Mouse (Mus musculus) midbrain, embryonic 14.5 days (tissue): Measurements from ENCODE around the gene Pan2. TPM values are rescaled to one million over a fixed set of nuclear protein-coding genes. Genes with fewer than 3 reads are reported as not detected.
"Not testable (repeated sequence)": the region's sequence is repeated elsewhere in the genome, so short reads cannot be mapped to it uniquely, and the experiment has no call there.

Source experiments
- ATAC-seq: fragments of 200-750 bp; cut with Nextera tagmentation; 2 replicates; pipeline ENCODE4 v1.8.0; 2017; ENCODE audit warnings: moderate number of reproducible peaks, moderate library complexity; ENCODE audit not compliant: low FRiP score, low TSS enrichment
- DNase-seq: peaks from one replicate; pipeline ENCODE4 v3.0.0-alpha.2; 2015
- H3K27ac ChIP-seq: fragments of 300-500 bp; sonication (generic); replicated peaks from 2 replicates; pipeline ENCODE4 v1.5.1; 2014; ENCODE audit warnings: mild to moderate bottlenecking, low read depth, low read length, moderate library complexity
- H3K27me3 ChIP-seq: fragments of 300-500 bp; sonication (generic); 2 replicates; pipeline ENCODE4 v1.6.1; 2014; ENCODE audit warnings: low read length, control low read depth, mixed read lengths; ENCODE audit not compliant: control insufficient read depth, insufficient read depth
- H3K36me3 ChIP-seq: fragments of 300-500 bp; sonication (generic); 2 replicates; pipeline ENCODE4 v1.6.1; 2014; ENCODE audit warnings: low read length, control low read depth; ENCODE audit not compliant: control insufficient read depth, insufficient read depth
- H3K4me1 ChIP-seq: fragments of 300-500 bp; sonication (generic); 2 replicates; pipeline ENCODE4 v1.6.1; 2014; ENCODE audit warnings: mild to moderate bottlenecking, antibody characterized with exemption, low read length, control low read depth; ENCODE audit not compliant: control insufficient read depth, insufficient read depth
- H3K4me2 ChIP-seq: fragments of 300-500 bp; sonication (generic); 2 replicates; pipeline ENCODE4 v1.6.1; 2014; ENCODE audit warnings: mild to moderate bottlenecking, low read length, moderate library complexity
- H3K4me3 ChIP-seq: fragments of 300-500 bp; sonication (generic); replicated peaks from 2 replicates; pipeline ENCODE4 v1.5.1; 2014; ENCODE audit warnings: low read depth, low read length
- H3K9ac ChIP-seq: fragments of 300-500 bp; sonication (generic); replicated peaks from 2 replicates; pipeline ENCODE4 v1.6.1; 2014; ENCODE audit warnings: mild to moderate bottlenecking, low read length, moderate library complexity
- H3K9me3 ChIP-seq: fragments of 300-500 bp; sonication (generic); 2 replicates; pipeline ENCODE4 v1.6.1; 2016; ENCODE audit warnings: low read length, control low read depth, mixed read lengths; ENCODE audit not compliant: control insufficient read depth
- WGBS: fragments of 180-500 bp; shearing (Covaris S2); extraction: QIAGEN DNeasy Blood & Tissue Kit; methylation state at CpG from one replicate; pipeline ENCODE4 v1.1.7; 2014; 5-methylcytosine and 5-hydroxymethylcytosine counted together
- polyA plus RNA-seq: library from polyadenylated mRNA; unstranded; fragments of >200 nt; fragmentation: Nextera tagmentation; extraction: Ambion mirVana; gene quantifications from 2 replicates; pipeline ENCODE4 v1.2.1, GENCODE M21; 2014

Gene Pan2
- polyA plus RNA-seq, 1 experiment from 2014 or later: 23.0 TPM

DNA sequence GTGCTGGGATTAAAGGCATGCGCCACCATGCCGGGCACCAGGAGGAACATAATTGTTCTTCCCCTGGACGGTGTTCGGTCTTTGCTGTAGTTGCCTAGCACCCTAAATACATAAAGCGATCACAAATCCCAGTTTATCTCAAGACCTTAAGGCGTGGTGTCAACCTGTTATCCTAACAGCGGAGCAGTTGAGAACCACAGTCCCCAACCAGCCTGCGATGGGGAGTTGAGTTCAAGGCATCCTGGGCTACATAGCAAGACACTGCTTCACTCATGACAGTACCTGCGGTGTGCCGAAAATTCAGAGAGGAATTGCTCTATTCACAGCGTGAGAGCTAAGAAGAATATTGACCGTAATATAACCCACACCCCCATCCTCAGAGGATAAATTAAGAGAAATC is 18.5 kb downstream of the Pan2 start:
- WGBS: 62% methylated on average over 12 of the region's 12 CpGs
- Histone ChIP-seq H3K9me3 (no peaks in the 10 kb centered on the region), H3K9ac (peak overlapping the region; percentile 93; the same call in 1 of the 2 replicates), H3K27me3 (no peaks in the 10 kb centered on the region), H3K36me3 (peaks cover 55% of the 10 kb centered on the region), H3K27ac (peak overlapping the region; percentile 61; the same call in 1 of the 2 replicates), H3K4me1 (peaks cover 17% of the 10 kb centered on the region), H3K4me3 (peak overlapping the region; percentile 87), H3K4me2 (peak overlapping the region; percentile 92)
- ATAC-seq (no peak), DNase-seq (no peak)

DNA sequence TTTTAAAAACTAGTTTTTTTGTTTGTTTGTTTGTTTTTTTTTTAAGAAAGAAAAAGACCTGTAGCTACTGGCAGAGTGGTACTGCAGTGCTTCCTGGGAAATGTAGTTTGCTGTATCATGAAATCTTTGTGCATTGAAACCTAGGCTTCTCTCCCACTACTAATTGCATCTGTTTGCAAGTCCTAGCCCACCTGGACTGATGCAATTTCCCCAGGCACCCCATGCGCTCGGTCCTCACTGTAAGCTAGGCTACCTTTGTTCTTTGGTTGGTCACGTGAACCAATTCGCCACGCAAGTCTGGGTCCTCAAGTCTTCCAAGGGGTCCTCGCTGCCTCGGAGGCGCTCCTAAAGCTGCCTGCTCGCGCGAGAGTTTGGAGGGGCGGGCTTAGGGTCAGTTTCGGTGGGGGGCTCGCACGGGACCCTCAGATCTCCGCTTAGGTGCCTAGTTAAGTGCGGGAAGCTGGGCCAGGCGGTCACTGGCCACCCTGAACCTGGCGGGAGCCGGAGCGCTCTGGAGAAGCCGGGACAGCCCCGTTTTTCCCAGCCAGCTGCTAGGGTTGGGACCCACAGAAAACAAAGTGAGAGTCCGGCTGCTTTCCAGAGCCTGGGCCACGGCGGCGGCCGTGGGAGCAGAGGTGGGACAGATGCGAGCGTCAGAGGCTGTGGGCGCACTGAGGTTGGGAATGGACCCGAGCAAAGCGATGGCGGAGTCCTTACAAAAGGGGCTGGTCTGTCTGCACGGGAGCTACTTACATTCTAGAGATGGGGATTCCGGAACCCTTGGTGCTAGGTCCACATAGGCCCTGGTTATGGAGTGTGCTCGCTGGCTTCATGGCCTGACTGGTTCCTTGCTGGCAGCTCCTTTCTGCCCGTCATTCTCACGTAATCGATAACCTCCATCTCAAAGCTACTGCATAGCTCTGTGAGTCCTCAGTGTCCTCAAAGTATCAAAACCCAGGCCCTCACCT is 19.3 kb downstream of the Pan2 start, which contains the start of gene Cnpy2:
Gene Cnpy2 (plus strand): TSS at position 319 of the 968 bp plus-strand sequence.
- Histone ChIP-seq H3K4me2 (peak within 1 kb of the TSS; percentile 92), H3K4me3 (peak within 1 kb of the TSS; percentile 87), H3K36me3 (peaks cover 55% of the 10 kb centered on the region), H3K9ac (peak within 1 kb of the TSS; percentile 93), H3K27me3 (no peaks in the 10 kb centered on the region), H3K4me1 (peaks cover 17% of the 10 kb centered on the region), H3K27ac (peak within 1 kb of the TSS; percentile 92), H3K9me3 (no peaks in the 10 kb centered on the region)
- WGBS: under 1% methylated on average over 40 of the region's 40 CpGs
- ATAC-seq: peak; percentile 96
- DNase-seq: peak; percentile 96

DNA sequence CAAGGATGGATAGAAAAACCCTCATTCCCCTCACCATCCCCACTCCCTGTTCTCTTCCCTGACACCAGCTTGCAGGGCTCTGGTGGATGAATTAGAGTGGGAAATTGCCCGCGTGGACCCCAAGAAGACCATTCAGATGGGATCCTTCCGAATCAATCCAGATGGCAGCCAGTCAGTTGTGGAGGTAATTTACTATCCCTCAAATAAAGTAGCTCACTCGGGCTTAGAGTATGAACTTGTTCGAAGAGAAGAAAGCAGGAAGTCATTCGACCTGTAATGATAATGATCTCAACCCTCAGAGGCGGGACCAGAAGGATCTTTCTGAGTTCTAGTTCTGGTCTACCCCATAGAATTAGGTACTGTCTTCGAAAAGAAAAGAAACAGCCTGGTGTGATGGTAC is 20.4 kb downstream of the Pan2 start:
- Histone ChIP-seq H3K27ac (peak overlapping the region; percentile 92; the same call in 1 of the 2 replicates), H3K9me3 (no peaks in the 10 kb centered on the region), H3K4me3 (peak overlapping the region; percentile 87), H3K9ac (peak overlapping the region; percentile 93), H3K27me3 (no peaks in the 10 kb centered on the region), H3K36me3 (peaks cover 53% of the 10 kb centered on the region), H3K4me2 (peak overlapping the region; percentile 92), H3K4me1 (peaks cover 17% of the 10 kb centered on the region)
- DNase-seq (no peak), ATAC-seq (no peak)
- 92% methylated on average over 8 of the region's 8 CpGs for WGBS

DNA sequence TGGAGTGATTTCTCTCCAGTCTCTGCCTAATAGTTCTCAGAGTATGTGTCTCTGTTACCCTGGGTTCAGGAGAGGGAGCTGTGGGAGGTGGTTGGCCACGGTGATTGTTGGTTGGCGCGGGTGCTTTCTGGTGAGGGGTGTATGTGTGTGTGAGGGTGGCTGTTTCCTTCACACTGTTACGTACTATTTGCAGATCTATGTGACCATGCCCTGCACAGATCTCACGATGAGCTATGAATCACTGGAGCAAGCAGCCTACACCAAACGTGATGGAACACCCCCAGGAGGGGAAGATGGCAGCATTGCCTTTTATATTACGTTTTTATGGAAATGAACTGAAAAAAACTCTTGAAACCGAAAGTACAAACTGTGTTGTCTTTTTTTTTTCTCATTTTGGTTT is 23.7 kb downstream of the Pan2 start:
- H3K4me2 ChIP-seq: no peak overlapping the region
- 98% methylated on average over 8 of the region's 8 CpGs for WGBS

DNA sequence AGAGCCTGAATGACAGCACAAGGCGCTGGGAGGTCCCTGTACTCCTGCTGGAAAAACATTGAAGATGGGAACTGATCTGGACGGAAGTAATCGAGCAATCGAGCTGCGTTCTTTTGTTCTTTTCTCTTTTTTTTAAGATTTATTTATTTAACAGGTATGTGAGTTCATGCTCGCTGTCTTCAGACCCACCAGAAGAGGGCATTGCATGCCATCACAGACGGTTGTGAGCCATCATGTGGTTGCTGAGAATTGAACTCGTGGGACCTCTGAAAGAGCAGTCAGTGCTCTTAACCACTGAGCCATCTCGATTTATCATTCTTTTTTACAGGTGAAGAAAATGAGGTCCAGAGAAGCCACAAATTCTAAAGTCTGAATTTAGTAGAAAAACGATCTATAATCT is 24.5 kb downstream of the Pan2 start:
- ATAC-seq (no peak), DNase-seq (no peak)
- no peak overlapping the region for H3K4me3 ChIP-seq
- H3K9ac ChIP-seq: no peak overlapping the region
- peaks cover 12% of the 10 kb centered on the region for H3K4me1 ChIP-seq
- H3K4me2 ChIP-seq: no peak overlapping the region
- no peaks in the 10 kb centered on the region for H3K27me3 ChIP-seq
- H3K36me3 ChIP-seq: peaks cover 40% of the 10 kb centered on the region
- WGBS: 93% methylated on average over 10 of the region's 10 CpGs
- no peak overlapping the region for H3K27ac ChIP-seq
- H3K9me3 ChIP-seq: no peaks in the 10 kb centered on the region

More for the DNA sequence above, 23.7 kb downstream of the Pan2 start:
- ATAC-seq: no peak
- Histone ChIP-seq H3K27ac (no peak overlapping the region), H3K4me1 (peaks cover 12% of the 10 kb centered on the region), H3K36me3 (peaks cover 40% of the 10 kb centered on the region), H3K9me3 (no peaks in the 10 kb centered on the region), H3K27me3 (no peaks in the 10 kb centered on the region), H3K4me3 (no peak overlapping the region), H3K9ac (no peak overlapping the region)
- no peak for DNase-seq

DNA sequence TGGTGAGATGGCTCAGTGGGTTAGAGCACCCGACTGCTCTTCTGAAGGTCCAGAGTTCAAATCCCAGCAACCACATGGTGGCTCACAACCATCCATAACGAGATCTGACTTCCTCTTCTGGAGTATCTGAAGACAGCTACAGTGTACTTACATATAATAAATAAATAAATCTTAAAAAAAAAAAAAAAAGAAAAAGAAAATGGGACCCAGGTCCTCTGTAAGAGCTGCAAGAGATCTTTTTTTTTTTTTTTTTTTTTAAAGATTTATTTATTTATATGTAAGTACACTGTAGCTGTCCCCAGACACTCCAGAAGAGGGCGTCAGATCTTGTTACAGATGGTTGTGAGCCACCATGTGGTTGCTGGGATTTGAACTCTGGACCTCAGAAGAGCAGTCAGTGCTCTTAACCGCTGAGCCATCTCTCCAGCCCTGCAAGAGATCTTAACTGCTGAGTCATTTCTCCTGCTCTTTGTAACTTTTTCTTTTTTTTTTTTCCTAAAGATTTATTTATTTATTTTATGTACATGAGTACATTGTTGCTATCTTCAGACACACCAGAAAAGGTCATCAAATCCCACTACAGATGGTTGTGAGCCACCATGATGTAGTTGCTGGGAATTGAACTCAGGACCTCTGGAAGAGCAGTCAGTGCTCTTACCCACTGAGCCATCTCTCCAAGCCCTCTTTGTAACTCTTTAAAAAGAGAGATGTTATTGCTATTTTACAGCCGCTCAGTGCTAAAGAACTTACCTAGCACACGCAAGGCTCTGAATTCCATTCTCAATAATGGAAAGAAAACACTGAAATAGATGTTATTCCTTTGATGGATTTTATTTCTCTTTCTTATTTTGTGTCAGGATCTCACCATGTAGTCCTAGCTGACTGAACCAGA is 29.5 kb downstream of the Pan2 start:
- DNase-seq, H3K27me3 ChIP-seq, H3K27ac ChIP-seq, H3K9me3 ChIP-seq, H3K4me1 ChIP-seq, H3K9ac ChIP-seq, H3K4me3 ChIP-seq, H3K4me2 ChIP-seq, ATAC-seq: not testable (repeated sequence)
- WGBS: 81% methylated on average over 6 of the region's 6 CpGs
- H3K36me3 ChIP-seq: peaks cover 15% of the 10 kb centered on the region

DNA sequence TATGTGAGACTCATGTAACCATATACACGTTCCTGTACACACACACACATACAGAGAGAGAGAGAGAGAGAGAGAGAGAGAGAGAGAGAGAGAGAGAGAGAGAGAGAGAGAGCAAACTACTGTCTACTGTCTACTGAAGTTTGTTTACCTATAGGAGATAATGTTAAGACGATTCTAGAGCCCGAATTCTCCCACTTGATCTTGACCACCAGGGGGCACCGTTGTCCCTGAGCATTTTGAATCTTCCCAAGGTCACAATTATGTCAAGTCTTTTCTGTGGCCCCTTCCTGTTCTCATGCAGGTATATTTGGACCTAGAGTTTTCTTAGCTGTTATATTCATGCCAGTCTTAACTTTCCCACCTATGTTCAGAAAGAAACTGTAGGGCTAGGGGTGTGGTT is 32.4 kb downstream of the Pan2 start:
- peaks cover 12% of the 10 kb centered on the region for H3K4me1 ChIP-seq
- H3K4me3 ChIP-seq: no peak overlapping the region
- DNase-seq: peak; percentile 84
- no peak overlapping the region for H3K4me2 ChIP-seq
- ATAC-seq: no peak
- no peaks in the 10 kb centered on the region for H3K27me3 ChIP-seq
- H3K27ac ChIP-seq: no peak overlapping the region
- 6% methylated on average over 4 of the region's 4 CpGs for WGBS
- no peaks in the 10 kb centered on the region for H3K36me3 ChIP-seq
- no peaks in the 10 kb centered on the region for H3K9me3 ChIP-seq
- H3K9ac ChIP-seq: no peak overlapping the region

DNA sequence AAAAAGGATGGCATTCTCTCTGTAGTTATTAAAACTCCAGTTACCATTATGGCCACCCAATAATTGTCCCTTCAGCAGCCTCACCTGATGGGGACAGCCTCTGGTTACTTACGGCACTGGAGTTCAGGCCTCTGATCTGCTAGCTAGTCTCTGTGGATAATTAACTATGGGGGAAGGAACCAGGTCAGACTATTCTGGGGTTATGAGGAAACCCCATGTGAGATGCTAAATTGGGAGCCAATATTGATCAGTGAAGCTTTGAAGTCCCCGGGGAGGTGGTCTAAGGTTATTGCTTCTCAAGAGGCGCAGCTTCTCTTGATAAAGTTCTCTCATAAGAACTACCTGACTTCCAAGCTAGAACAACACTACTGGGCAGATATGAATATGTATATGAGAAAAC is 33.1 kb downstream of the Pan2 start:
- H3K36me3 ChIP-seq: no peaks in the 10 kb centered on the region
- no peak overlapping the region for H3K4me2 ChIP-seq
- DNase-seq (no peak), ATAC-seq (no peak)
- H3K9me3 ChIP-seq: no peaks in the 10 kb centered on the region
- H3K4me3 ChIP-seq: no peak overlapping the region
- 96% methylated on average over 3 of the region's 3 CpGs for WGBS
- peaks cover 12% of the 10 kb centered on the region for H3K4me1 ChIP-seq
- H3K27me3 ChIP-seq: no peaks in the 10 kb centered on the region
- no peak overlapping the region for H3K9ac ChIP-seq
- H3K27ac ChIP-seq: no peak overlapping the region
